Mouse (Mus musculus): ENCODE measurements around the gene Slc25a48. TPM values are rescaled to one million over a fixed set of nuclear protein-coding genes. Genes with fewer than 3 reads are reported as not detected.

Slc25a48 gene
- total RNA-seq, 2 experiments from 2014 or later = 0.12 TPM; not detected in 1

- DNase-seq (ENCODE audit: low spot score in 2 of 2) = no peak
Measured at GRCm38 (mm10) chr13:56501866-56502420, 63.8 kb downstream of the Slc25a48 start.

- no peak for DNase-seq (ENCODE audit: low spot score in 2 of 2)
Measured at GRCm38 (mm10) chr13:56506871-56507496, 68.8 kb downstream of the Slc25a48 start.

DNA sequence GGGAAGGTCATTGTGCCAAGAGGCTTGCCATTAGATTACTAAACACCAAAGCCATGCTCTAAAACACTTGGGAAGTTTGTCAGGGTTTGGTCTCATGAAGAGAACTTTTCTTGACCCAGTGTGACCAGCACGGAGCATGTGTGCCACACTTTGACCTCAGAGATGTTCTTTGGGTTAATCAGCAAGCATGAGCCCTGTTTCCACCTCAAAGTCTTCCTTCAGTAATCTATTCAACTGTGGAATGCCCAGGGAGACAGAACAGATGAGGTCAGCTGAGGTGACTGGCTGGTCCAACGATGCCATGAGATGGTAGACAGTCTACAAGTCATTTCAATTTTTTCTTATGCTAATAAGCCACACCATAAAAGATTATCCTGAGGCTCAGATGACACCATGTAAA is 71.6 kb downstream of the Slc25a48 start:
- DNase-seq (ENCODE audit: low spot score in 2 of 2) = no peak

DNA sequence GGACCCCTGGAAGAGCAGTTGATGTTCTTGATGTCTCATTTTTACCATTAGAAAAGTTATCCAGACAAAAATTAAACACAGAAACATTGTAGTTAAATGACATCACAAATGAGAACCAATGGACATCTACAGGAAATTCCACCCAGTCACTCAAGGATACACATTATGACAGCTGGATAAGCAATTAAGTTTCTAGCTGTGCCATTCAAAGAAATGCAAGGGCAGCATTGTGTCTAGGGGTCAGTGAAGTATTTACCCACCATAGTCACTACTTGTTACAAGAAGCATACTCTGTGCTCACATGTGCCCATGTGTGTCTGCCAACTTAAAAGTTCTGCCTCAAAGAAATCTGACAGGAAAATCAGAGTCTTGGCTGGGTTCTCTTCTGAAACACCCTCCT is 75.4 kb downstream of the Slc25a48 start:
- no peak for DNase-seq (ENCODE audit: low spot score in 2 of 2)

DNA sequence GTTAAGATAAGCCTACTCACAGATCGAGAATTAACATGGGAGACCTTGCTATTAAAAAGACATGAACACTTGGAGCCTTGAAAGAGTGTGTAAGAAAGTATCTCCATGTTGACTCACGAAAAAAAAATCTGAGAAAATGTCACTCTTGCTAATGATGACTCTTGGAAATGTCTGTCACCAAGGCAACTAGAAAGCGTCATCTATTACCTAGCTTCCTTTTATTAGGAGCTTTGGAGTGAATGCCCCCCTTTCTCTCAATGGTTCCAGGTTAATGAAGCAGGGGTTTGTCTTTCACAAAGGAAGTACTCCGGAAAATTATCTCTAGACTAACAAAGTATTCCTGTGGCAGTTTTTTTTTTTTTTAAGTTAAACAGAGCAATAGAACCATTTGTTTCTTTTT is 78.2 kb downstream of the Slc25a48 start:
- no peak for DNase-seq (ENCODE audit: low spot score in 2 of 2)

GRCm38 (mm10) chr13:56516816-56517215 is 78.7 kb downstream of the Slc25a48 start:
- no peak for DNase-seq (ENCODE audit: low spot score in 2 of 2)

- DNase-seq (ENCODE audit: low spot score in 2 of 2) = peak; percentile 80 to 90
Measured at GRCm38 (mm10) chr13:56522081-56522820, 84.1 kb downstream of the Slc25a48 start, which contains the start of gene Fbxl21. TSS of gene Fbxl21 (plus strand) at chr13:56522472.

GRCm38 (mm10) chr13:56522821-56523167 is 84.6 kb downstream of the Slc25a48 start:
- DNase-seq (ENCODE audit: low spot score in 2 of 2) = no peak

Other genes with a start within 250 kb of the Slc25a48 start
- gene Neurog1, start 186.2 kb upstream of the Slc25a48 start, total RNA-seq (2021) = not detected
- gene Cxcl14, start 141.8 kb upstream of the Slc25a48 start, total RNA-seq (2021) = 100 to 1,000 TPM in 1 of 2 experiments, 10 to 100 TPM in 1; 98.6 to 114 TPM
- not detected for gene Gm3045, start 11.8 kb upstream of the Slc25a48 start, total RNA-seq (2021)
- not detected for gene Il9, start 43.9 kb downstream of the Slc25a48 start, total RNA-seq (2021)
- gene Fbxl21, start 84.1 kb downstream of the Slc25a48 start, total RNA-seq (2021) = 1 to 10 TPM; 4.3 to 5.7 TPM
- gene Lect2, start 110.1 kb downstream of the Slc25a48 start, total RNA-seq (2021) = not detected
- gene Tgfbi, start 171.2 kb downstream of the Slc25a48 start, total RNA-seq (2021) = 1 to 10 TPM; 3.3 to 4.7 TPM

Data from layer of hippocampus, postnatal 14 days (tissue).